Mouse (Mus musculus) right cerebral cortex, postnatal 14 days (tissue): ENCODE measurements around the gene Large2.

Source experiments
- DNase-seq: peaks from one replicate; pipeline ENCODE4 v3.0.0; 2022

Gene Large2

DNA sequence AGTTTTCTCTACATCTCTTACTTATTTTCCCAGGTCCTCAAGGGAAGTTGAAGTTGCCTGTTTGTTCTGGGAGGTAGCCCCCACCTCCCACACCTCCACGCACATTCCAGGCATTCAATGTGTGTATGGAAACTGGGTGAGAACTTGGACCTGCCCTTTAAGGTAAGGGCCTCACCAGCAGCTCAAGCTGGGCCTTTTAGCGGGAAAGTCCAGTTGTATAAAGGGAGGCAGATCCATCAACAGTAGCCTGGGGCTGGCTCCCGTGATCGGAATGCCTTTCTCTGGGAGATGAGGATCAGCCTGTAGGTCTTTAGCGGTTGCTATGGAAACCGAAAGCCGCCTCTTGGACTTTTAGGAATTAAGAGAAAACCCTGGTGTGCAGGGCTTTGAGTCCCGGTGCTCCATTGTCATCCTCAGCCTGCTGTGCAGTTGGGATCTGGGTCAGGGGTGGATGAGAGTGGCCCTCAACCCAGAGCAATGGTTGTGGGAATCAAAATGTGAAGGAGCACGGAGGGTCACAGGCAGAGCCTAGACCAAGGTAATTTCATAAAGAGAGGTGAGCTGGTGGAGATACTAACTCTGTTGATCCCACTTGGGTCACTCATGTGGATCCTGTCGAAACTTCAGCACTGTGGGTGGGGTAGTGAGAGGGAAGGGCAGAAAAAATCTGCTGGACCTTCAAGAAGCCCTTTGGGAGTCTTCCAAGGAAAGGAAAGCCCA is 2.5 kb downstream of the Large2 start:
- peak; percentile 5 for DNase-seq

DNA sequence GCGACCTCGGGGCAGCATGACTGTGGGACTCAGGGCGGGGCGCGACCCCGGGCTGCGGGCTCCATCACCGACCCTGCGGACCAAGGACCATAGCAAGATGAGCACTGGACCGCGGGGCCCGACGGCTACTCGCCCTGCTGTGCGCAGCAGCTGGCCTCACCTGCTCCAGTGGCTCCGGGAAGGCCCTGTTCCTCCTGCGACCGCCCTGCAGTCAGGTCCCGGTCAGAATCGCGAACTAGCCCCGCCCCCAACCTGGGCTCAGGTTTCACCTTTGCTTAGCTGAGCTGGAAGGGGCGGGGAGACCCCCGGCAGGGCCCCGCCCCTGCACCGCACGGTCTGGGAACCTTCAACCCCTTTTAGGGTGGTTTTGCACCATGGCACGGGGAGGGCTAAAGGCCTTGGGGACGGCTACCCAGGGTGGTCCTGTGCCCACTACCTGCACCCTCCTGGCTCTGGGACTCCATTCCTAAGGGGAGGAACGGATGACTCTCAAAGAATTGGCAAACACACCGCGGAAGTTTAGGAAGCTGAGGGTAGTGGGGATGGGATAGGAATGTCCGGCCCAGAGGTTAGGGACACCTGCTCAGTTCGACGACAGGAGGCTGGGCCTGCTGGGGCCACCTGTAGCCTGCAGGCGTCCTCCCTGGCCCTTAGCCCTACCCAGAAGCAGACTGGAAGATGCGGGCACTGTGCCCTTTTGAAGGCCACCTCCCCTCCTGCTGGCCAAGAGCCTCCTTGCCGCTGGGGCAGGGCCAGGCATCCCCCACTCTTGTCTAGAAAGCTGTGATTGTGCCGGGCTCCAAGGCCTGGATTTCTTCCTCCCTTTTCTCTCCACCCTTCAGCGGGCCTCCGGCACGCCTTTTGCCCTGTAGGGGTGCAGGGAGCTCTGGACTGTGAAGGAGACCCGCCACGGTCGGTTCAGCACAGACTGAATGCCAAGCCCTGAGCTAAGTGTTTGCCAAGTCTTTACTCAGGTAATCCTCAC is 3.6 kb downstream of the Large2 start:
- peak; percentile 7 for DNase-seq

DNA sequence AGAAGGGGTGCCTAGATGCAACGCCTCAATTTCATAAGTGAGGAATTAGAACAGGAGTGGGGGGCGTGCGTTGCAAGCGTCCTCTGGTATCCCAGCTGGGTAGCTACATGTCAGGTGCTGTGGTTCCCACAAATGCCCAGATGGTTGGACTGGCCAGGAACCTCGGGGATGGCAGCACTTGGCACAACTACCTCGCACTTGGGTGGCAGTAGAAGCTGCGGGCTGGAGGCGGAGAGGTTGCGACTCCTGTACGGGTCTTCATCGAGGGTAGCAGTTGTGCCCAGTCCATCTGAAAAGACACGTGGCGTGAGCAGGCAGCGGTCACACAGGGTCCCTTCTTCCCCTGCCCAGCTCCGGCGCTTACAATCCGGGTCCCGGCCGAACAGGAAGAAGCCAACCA is 4.3 kb downstream of the Large2 start:
- DNase-seq, result peak; percentile 12

DNA sequence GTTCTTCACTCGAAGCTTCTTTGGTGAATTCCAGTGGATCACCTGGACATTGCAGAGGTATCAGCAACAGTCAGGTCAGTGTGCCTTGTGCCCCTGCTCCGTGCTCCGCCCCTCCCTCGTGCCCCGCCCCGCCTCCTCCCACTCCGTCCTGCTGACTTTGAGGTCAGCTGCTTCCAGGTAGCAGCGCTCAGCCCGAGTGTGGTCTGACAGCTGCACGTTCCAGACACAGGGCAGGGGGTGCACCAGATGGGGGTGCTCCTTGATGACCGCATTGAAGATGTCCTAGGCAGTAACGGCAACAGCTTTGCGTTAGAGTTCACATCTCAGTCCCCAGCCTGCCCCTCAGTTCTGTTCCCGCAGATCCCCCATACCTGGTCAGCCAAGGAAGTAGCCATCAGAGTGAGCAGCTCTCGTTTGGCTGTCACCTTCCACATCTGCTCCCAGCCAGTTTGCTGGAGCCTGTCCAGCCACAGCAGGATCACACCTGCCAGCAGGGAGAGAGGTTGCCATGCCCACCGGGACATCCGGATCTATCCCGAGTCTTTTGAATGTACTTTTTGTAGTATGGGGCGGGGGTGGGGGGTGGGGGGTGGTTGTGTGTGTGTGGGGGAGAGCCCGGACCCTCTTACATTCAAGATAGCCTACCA is 7.2 kb downstream of the Large2 start:
- peak; percentile 3 for DNase-seq

DNA sequence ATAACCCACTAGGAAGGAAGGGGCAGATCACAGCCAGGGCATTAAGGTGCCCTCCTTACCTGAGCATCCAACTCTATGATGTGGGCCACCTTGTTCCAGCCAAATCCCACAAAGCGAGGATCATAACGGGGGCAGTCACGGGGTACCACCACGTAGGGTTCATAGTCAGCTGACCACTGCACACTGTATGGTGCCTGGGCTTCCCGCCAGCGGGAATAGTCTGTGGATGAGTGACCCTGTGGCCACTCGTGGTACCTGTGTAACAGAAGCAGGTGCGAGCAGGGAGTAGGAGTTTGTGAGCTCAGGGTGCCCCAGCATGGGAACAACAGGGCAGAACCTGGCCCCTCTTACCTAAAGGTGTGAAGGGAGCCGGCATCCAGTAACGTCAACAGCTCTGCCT is 9.1 kb downstream of the Large2 start:
- no peak for DNase-seq

DNA sequence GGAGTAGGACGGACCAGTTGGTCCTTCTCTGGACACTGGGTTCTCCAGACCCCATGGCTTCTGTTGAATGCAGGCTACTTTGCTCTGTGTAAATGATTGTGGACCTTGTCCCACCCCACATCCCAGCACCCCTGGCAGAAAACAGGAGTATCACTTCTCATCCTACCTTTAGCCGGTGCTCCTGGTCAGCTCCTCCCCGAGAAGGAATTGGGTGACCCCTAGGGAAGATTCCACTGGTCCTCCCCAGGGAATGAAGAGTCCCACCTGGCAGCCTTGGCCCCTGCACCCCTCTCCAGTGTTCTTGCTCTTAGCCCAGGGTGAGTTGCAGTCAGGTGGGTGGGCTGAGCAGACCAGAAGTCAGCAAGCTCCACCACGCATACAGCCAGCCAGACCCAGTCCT is 10.6 kb downstream of the Large2 start:
- no peak for DNase-seq

DNA sequence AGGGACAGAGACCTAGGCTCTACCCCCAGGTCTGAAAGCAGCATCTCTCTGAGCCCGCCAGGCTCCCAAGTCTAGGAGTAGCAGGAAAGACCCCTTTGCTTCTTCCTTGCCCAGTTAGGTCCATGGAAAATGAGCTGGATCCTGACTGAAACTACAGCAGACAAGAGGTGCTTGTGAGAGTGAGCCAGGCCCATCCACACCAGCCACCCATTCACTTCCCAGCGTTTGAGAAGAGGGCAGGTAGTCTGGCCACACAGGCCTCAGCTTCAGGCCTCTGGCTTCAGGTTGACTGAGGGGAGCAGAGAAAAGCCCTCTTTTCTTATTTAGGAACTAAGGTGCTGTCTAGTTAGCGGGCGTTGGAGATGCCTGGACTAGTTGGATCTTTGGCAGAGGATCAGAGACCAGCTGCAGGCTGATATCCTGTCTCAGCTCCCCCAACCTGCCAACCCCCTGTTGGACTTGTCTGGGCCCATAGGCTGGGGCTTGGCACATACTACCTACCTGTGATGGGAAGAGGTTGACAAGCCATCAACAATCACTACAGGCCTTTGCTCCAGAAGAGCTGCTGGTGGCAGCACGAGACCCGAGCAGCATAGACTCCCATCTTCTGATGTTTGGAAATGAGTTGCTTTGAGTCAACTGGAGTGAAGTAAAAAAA is 12.0 kb downstream of the Large2 start:
- DNase-seq, result no peak

DNA sequence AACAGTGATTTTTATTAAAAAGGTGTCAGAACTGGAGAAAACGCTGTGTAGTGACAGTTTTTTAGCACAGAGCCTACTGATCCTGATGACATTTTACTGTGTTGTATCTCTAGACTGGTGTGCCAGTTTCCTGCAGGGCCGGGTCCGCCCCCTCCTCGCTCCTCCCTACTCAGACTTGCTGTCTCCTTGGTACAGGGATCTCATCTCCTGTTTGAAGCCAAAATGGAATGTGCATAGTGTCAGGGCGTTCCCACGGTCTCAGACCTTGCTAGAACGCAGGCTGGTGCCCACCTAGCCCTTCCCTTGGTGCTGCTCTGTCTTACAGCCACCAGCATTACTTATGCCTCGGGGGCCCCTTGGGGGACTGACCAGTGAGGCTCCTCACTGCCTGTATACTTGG is 12.9 kb downstream of the Large2 start:
- DNase-seq, result no peak

DNA sequence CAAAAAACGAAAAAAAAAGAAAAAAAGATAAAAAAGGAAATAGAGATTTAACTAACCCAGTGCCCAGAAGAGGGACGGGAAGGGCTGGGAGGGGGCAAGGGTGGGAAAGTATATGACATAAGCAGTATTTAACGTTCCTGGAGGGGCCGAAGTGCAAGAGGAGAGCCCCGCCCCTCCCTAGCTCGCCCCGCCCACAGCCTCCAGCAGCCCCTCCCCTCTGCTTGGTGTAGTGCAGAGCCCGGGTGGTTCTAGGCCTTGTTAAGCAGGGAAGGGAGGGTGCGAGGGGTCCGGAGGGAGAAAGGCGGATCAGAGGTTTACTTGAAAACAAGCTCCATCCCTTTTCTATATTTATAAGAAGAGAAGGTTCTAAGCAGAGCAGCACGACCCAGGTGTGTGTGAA is 13.8 kb downstream of the Large2 start:
- DNase-seq, result no peak

DNA sequence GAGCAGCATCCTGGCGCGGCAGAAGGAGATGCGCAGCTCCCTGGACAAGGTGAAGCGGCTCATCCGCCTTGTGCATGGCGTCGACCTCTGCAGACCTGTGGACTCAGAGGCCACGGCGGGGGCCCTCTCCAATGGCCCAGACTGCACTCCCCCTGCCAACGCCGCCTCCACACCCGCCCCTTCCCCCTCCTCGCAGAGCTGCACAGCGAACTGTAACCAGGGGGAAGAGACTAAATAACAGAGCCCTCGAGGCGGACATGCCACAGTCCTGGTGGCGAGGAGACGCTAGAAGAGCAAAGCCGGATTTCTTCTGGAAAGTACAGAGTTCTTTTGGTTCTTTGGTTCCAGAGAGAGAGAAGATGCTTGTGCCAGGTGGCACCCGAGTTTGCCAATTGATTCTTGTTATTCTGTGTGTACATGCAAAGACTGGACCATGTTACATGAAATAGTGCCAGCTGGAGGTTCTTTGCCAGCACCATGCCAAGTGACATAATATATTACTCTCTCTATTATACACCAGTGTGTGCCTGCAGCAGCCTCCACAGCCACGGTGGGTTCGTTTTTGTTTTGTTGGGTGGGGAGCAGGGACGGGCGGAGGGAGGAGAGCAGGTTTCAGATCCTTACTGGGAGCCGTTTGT is 14.4 kb downstream of the Large2 start:
- no peak for DNase-seq

DNA sequence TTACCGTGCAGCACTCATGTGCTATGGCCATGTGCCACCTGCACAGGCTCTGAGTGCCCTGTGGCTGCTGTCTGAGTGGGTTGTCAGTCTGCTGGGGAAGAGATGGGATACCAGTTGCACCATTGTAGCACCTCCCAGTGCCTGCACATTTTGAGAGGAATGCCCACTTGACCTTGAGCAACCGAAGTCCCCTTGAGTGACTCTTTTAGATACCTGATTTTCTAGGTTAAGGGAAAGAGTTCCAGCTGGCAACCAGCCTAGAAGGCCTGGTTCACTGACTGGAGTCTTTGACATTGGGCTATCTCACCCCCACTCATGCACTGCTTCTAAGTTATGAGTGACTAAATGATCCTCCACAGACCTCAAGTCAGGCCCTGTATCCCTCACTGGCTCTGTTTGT is 15.4 kb downstream of the Large2 start:
- DNase-seq, result no peak

DNA sequence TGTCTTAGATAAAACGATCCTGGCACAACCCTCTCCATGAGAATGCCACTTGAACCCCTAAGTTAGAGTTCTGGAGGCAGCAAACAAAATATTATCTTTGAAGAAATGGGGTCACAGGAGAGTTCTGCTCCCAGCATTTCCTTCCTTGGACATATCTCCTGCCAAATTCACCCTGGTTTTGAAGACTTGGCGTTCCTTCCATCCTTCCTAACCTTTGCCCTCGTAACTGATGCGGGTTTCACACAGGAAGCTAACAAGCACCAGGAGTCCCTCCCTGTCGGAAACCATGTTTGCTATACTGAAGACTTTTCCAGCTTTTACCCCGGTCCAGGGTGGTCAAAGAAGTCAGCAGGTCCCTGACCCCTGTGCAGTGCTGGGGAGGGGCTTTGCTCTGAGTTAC is 20.4 kb downstream of the Large2 start:
- no peak for DNase-seq

DNA sequence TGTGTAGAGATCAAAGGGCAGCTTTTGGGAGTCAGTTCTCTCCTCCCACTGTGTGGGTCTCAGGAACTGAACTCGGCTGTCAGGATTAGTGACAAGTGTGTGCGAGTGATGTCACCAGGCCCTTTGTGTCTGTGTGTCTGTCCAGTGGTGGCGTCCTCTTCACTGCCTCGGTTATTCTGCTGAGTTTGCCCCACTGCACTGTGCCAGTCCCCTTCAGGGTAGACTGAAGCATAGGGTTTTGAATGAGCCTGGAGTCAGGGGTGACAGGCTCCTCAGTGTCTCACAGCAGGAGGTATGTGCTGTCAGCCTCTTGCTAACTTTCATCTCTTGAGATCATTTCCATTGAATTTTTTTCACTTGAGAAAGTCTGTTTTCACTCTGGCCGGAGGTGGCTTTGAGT is 21.3 kb downstream of the Large2 start:
- DNase-seq, result no peak

DNA sequence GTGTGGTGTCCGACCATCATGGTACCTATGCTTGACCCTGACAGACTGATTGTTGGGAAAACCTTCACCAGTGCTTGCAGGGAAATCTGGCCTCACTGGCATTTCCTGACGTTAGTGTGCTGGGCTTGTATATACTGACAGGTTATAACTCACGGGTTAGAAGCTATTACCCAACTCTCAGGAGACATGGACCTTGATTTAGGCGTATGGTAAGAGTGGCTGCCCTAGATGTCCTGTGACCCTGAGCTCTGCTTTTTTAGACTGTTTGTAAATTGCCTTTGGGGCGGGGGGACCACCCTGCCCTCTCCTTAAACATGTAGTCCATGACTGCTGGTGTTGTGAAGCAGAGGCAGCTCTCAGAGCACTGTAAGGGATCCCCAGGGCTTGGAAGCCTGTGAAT is 24.0 kb downstream of the Large2 start:
- no peak for DNase-seq

DNA sequence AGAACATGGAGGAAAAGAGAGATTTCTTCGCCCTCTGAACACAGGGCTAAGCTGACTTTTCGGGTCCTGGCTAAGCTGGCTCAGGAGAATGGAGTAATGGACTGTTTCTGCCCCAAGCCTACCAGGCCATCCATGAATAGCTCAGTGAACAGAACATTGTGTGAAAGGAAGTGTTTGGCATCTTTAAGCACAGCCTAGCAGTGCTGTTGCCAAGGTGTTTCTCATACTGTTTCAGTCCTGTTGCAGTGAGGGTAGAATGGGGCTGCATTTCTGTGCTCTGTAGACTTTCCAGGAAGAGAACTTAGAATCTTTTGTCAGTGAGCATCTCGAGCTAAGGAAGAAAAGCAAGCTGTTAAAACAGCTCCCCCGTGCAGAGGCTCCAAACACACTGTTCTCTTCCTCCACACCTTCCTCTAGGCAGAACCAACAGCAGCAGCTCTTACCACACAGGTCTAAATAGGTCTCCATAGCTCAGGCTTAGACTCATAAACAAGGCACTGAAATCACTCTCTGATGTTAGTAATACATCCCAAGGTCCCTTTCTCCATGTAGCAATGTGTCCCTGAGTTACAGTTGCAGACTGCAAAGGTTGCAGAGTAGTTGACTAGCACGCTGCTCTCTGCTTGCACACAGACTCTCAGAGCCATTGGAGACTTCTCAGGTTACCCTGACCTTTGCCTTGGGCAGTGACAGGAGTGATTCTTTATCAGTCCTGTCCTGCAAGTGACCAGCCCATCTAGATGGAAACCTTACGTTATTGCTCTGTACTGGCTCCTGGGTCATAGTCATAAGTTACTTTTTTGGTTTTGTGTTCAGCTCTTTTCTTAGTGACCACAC is 24.9 kb downstream of the Large2 start:
- no peak for DNase-seq

DNA sequence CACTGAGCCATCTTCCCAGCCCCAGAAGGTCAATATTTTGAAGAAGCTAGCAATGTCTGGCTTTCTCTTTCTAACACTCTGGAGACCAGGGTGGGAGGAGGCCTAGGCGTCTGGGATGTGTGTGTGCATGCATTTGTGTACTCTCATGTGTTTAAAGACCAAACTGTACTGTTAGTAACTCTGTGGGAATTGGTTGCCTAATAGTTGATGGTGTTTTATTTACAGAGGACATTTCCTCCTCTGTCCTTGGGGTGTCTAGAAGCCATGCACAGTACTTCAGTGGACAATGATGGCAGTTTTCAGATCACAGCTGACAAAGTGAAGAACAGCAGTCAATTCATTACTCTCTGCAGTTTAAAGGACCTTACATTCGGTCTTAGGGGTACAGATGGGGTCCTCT is 27.5 kb downstream of the Large2 start:
- DNase-seq, result no peak

DNA sequence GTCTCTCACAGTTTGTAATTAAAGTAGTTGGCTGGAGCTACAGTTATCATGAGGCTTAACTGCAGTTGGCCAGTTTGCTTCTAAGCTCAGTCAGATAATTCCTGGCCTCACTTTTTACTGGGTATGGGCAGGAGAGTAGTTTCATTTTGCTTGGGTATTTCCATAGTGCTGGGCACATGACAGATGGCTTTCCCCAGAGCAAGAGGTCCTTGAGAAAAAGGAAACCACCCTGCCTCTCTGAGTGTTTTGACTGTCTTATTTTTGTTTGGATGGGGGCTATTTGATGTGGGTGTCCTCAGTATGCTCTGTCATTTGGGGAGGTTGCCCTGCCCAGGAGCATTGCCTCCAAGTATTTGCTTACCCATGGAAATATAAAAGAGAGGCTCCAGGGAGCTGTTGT is 32.3 kb downstream of the Large2 start:
- DNase-seq, result no peak

DNA sequence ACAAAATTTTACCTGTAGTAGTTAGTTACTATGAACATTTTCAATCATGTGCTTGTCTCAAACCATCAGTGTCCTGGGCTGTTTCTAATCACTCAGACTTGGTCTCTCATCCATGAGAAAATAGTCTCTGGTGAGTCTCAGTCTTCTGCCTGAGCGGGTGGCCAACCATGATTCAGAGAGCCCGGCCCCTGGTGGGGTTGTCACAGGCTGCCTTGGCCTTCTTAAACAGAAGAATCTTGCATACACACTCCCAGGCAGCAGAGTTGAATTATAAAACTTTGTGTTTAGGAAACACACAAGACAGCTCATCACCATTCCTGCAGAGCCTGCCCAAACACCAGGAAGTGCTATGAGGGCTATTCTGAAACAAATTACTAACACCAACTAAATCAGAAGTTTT is 42.8 kb downstream of the Large2 start:
- no peak for DNase-seq

DNA sequence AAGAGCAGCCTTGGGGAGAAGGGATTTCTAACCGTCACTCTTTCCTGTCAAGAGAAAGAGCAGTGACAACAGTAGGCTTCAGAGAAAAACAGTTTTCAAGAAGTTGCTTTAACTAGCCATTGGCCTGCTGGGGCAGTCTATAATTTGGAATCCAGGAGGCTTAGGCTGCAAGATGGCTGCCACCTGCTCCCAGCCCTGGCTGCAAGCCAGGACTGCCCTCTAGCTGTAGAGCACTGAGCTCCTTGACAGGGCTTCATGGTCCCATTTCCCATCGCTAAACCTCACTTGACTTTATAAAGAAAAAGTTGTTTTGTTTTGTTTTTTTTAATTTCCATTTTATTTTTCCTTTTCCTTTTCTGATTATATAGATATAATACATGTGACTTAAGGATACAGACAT is 43.3 kb downstream of the Large2 start:
- no peak for DNase-seq

DNA sequence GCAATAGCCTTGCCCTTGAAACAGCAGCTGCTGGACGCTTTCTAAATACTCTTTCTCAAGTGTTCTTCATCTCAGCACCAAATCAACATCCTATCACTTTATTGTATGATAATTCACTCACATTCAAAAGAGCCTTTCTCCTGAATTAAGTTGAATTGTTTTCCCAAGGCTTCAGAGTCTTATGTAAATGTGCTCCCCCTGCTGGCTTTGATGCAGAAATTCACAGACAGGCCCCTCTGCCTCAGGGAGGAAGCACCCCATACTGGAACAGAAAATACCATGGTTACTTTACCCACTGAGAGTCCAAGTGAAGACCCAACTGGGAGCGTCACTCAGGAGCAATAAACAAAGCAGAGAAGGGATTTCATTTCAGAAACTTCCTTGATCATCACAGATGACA is 43.8 kb downstream of the Large2 start:
- peak; percentile 21 for DNase-seq

DNA sequence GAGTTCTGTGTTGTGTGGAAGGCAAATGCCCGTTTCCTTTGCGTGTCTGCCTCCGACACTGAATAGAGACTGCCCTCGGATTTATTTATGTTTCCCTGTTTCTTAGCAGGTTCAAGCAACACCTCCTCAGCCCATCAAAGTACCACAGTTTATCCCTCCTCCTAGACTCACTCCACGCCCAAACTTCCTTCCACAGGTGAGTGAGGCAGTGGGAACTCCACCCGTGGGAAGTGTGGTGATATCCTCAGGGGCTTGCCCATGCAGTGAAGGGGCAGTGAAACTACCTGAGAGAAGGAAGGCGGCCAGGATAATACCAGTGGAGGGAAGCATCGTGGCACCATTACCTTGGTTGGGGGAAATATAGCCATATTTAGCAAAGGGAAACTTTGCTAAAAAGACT is 46.5 kb downstream of the Large2 start:
- no peak for DNase-seq

DNA sequence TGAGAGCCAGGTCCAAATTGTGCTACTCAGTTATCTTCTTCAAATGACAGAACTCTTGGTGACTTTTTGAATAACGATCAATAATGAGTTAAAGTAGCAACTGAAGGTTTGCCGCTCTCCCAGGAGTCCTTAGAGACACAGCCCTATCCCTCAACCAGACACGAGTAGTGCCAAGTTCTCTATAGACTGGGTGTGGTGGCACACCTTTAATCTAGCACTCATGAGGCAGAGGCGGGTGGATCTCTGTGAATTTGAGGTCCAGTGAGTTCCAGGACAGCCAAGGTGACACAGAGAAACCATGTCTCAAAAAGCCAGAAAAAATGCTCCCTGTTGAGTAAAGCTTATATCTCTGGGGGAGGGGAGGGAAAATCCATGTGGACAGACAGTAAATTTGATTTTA is 47.1 kb downstream of the Large2 start:
- no peak for DNase-seq
